In the genomic region with DNA sequence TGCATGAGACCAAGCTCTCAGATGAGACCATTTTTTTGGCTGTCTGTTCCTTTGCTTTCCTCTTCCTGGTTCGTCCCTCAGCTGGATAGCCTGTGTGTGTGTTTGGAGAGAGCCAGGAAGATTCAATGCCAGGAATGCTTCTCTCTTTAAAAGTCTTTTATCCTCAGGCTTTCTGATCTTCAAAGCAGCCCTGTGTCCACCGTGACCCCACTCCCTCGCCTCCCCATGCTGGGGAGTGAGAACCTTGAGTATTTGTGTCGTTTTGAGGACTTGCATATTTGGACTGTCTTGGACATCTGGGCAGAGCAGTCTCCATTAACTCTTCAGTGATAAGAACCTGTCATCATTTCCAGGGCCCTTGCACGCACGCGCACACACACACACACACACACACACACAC, we compare ENCODE assay signal across 18 mouse cellular contexts. TPM values are rescaled to one million over a fixed set of nuclear protein-coding genes. Genes with fewer than 3 reads are reported as not detected.
A peak's percentile ranks its signal among the peaks of the same experiment; 100 is the strongest.
DNase-seq lines count a peak whose midpoint lies in the region; ATAC-seq lines count a peak whose summit lies in the region.
"Had no signal": no experiment of that assay in that cellular context is flagged by ENCODE, and none has a peak within 500 bp of the region (broad histone marks: within the 10 kb centered on the region; RNA-seq: fewer than 3 reads in every experiment).

No protein-coding gene starts in this region.

- H3K4me1 ChIP-seq in kidney, embryonic 15.5 days = peaks cover 13% of the 10 kb centered on the region
- peaks cover 17% of the 10 kb centered on the region for H3K4me1 ChIP-seq in limb, embryonic 10.5 days

- DNase-seq in adrenal gland, postnatal 14 days = peak; percentile 38
- DNase-seq in adrenal gland, postnatal 36 days = no peak
- no peak for DNase-seq in kidney, postnatal 10 days
- DNase-seq in ovary, adult 18-20 months (ENCODE audit: low spot score) = peak; percentile 67
- DNase-seq in ovary, postnatal 10 days (ENCODE audit: low spot score) = no peak
- no peak for DNase-seq in limb, embryonic 10.5 days (ENCODE audit: low spot score)
- DNase-seq in yolk sac, embryonic 10.5 days (ENCODE audit: low spot score) = no peak
- DNase-seq: cerebellum, adult 11-12 months; cerebellum, adult 9-10 months; cerebellum, postnatal 25 days; forebrain, postnatal 0 days; gastrocnemius, postnatal 25 days had no signal

- 49% methylated on average over 7 of the region's 7 CpGs for WGBS in kidney, embryonic 15.5 days
- WGBS in limb, embryonic 10.5 days = 57% methylated on average over 7 of the region's 7 CpGs

- peak; percentile 50; the same call in 1 of the 2 replicates for ATAC-seq in kidney, embryonic 15.5 days (replicated peaks; ENCODE audit: low FRiP score)
- ATAC-seq: forebrain, embryonic 13.5 days; forebrain, postnatal 0 days had no signal

- no peak overlapping the region for H3K4me3 ChIP-seq in kidney, embryonic 15.5 days (replicated peaks)
- no peak overlapping the region for H3K4me3 ChIP-seq in limb, embryonic 10.5 days
- H3K4me3 ChIP-seq: embryonic facial prominence, embryonic 10.5 days; forebrain, embryonic 13.5 days; hindbrain, embryonic 10.5 days had no signal

- no peaks in the 10 kb centered on the region for H3K9me3 ChIP-seq in kidney, embryonic 15.5 days (replicated peaks)
- H3K9me3 ChIP-seq in limb, embryonic 10.5 days (replicated peaks) = no peaks in the 10 kb centered on the region
- H3K9me3 ChIP-seq: embryonic facial prominence, embryonic 10.5 days; forebrain, embryonic 13.5 days; hindbrain, embryonic 10.5 days had no signal

- no peak overlapping the region for H3K4me2 ChIP-seq in kidney, embryonic 15.5 days
- H3K4me2 ChIP-seq: forebrain, embryonic 13.5 days; hindbrain, embryonic 14.5 days had no signal

- H3K9ac ChIP-seq in kidney, embryonic 15.5 days = no peak overlapping the region
- H3K9ac ChIP-seq: forebrain, embryonic 13.5 days; forebrain, postnatal 0 days; hindbrain, embryonic 14.5 days had no signal

- no peaks in the 10 kb centered on the region for H3K27me3 ChIP-seq in kidney, embryonic 15.5 days
- no peaks in the 10 kb centered on the region for H3K27me3 ChIP-seq in limb, embryonic 10.5 days (ENCODE audit: low read depth, poor library complexity, severe bottlenecking)

- 0 out of 2 replicates have a peak overlapping the region, but pooled peaks have one; percentile 11 for H3K27ac ChIP-seq in kidney, embryonic 15.5 days
- H3K27ac ChIP-seq in limb, embryonic 10.5 days = 0 out of 2 replicates have a peak overlapping the region, but pooled peaks have one; percentile 14
- H3K27ac ChIP-seq: embryonic facial prominence, embryonic 10.5 days; forebrain, embryonic 13.5 days; hindbrain, embryonic 10.5 days; hindbrain, embryonic 14.5 days had no signal

- no peaks in the 10 kb centered on the region for H3K36me3 ChIP-seq in kidney, embryonic 15.5 days
- no peaks in the 10 kb centered on the region for H3K36me3 ChIP-seq in limb, embryonic 10.5 days
- H3K36me3 ChIP-seq: embryonic facial prominence, embryonic 10.5 days; hindbrain, embryonic 10.5 days had no signal

RNA-seq across cellular contexts. Expression of gene Abca4, which starts 57.8 kb away (rescaled TPM):
- total RNA-seq in adrenal gland, postnatal 14 days (2021) = 2.3 and 3.5 TPM in 2 replicates
- 1 to 10 TPM; 2.0 to 3.9 TPM for total RNA-seq in adrenal gland, postnatal 36 days (2021)
- 0.70 and 0.72 TPM in 2 replicates for polyA plus RNA-seq in kidney, embryonic 15.5 days (2015; fragmentation: Nextera tagmentation; extraction: Ambion mirVana)
- 1.7 and 2.3 TPM in 2 replicates for polyA plus RNA-seq in limb, embryonic 10.5 days (2016; fragmentation: Nextera tagmentation; extraction: Ambion mirVana)
- total RNA-seq: granulocyte monocyte progenitor cell, adult 5-6 weeks had no signal

Comparison
In these comparisons a context has a peak if more than half of its experiments do, and no peak if none do; other contexts are left out.
1. DNase-seq: peak in adrenal gland, postnatal 14 days (single experiment) and ovary, adult 18-20 months (single experiment); none in adrenal gland, postnatal 36 days (0 of 2), kidney, postnatal 10 days (single experiment), ovary, postnatal 10 days (single experiment), limb, embryonic 10.5 days (single experiment) and yolk sac, embryonic 10.5 days (single experiment).